Mouse (Mus musculus): ENCODE data around the gene Bpi. TPM values are rescaled to one million over a fixed set of nuclear protein-coding genes. Genes with fewer than 3 reads are reported as not detected.

Bpi gene
- not detected for polyA plus RNA-seq (2017; shearing (Covaris generic))

GRCm38 (mm10) chr2:158258005-158258418 lies at the start of gene Bpi:
Gene Bpi, plus strand, starts transcription at chr2:158258094.

GRCm38 (mm10) chr2:158228670-158229502 lies 29.0 kb upstream of the Bpi start, which contains the start of gene D630003M21Rik:
Gene D630003M21Rik, minus strand, starts transcription at chr2:158229222.

GRCm38 (mm10) chr2:158305948-158306695 lies 48.2 kb downstream of the Bpi start, which contains the start of gene Lbp:
Gene Lbp, plus strand, starts transcription at chr2:158306493.

Other genes starting within 250 kb of the Bpi start
- 20.2 TPM for gene Tti1, start 229.7 kb upstream of the Bpi start, polyA plus RNA-seq (2017; shearing (Covaris generic))
- gene Rprd1b, start 229.6 kb upstream of the Bpi start, polyA plus RNA-seq (2017; shearing (Covaris generic)): 32.4 TPM
- 0.36 TPM for gene Tgm2, start 111.7 kb upstream of the Bpi start, polyA plus RNA-seq (2017; shearing (Covaris generic))
- gene D630003M21Rik, start 28.9 kb upstream of the Bpi start, polyA plus RNA-seq (2017; shearing (Covaris generic)): not detected
- gene Lbp, start 48.4 kb downstream of the Bpi start, polyA plus RNA-seq (2017; shearing (Covaris generic)): 3.7 TPM
- 0.07 TPM for gene Snhg11, start 117.5 kb downstream of the Bpi start, polyA plus RNA-seq (2017; shearing (Covaris generic))
- 47.3 TPM for gene Ralgapb, start 151.8 kb downstream of the Bpi start, polyA plus RNA-seq (2017; shearing (Covaris generic))
- not detected for gene Adig, start 244.5 kb downstream of the Bpi start, polyA plus RNA-seq (2017; shearing (Covaris generic))

Measured in naive thymus-derived CD4-positive, alpha-beta T cell, adult 5 months (primary cell).